Mouse (Mus musculus) spleen, postnatal 36 days (tissue): ENCODE measurements around the gene Kcnq2.

Source experiments
- DNase-seq, 2 experiments: peaks; one replicate each; pipeline ENCODE4 v3.0.0; 2022; ENCODE audit warnings: low spot score in 2 of 2, mixed read lengths in 1 of 2

The Kcnq2 gene

DNA sequence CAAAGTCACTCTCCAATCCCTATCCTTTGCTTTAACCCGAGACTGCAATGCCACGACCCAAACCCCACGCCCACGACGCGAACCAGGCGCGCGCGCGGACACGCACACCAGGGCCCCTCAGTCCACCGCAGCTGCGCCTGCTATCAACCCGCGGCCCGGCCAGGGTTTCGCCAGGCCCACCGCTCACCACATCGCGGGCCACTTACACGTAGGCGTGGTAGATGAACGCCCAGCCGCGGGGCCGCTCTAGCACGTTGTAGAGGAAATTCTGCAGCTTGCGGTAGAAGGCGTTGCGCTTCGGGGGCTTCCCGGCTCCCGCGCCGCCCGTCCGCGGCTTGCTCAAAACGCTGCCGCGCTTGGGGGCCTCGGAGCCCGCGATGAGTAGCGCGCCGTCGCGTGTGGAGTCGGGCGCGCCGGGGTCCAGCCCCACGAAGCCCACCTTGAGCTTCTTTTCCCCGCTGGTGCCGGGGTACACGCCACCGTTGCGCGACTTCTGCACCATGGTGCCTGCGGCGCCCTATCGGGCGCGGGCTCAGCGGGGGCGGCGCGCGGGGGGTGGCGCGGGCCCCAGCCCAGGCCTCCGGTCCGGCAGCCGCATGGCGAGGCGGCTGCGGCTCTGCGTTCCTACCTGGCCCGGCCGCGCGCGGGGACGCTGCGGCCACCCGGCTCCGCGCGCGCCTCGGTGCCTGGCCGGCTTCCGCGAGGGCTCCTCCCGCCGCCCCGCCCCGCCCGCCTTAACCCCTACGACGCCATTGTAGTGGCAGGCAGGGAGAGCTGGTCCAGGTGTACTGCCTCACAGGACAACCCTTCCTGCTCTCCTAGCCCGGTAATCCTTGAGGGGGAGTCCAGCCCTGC, at the start of gene Kcnq2:
Kcnq2 (minus strand) TSS at position 710 of the 855 bp plus-strand sequence.
- DNase-seq: no peak

DNA sequence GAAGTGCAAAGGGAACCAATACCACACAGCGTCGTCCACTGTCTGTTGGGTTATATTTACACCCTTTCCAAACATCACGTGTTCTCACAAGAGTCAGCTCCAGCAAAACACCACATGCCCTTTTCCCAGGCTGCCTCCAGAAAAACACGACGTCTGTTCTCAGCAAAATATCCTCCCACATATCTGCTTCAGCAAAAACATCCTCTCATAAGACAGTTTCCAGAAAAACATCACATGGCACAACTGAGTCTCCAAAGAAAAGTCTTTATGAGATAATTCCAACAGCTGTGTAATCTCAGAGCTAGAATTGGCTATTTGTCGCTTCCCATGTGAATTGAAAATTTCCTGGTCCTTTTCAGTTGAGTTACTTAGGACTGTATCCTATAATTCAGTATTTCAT, 45.8 kb upstream of the Kcnq2 start:
- DNase-seq: no peak

DNA sequence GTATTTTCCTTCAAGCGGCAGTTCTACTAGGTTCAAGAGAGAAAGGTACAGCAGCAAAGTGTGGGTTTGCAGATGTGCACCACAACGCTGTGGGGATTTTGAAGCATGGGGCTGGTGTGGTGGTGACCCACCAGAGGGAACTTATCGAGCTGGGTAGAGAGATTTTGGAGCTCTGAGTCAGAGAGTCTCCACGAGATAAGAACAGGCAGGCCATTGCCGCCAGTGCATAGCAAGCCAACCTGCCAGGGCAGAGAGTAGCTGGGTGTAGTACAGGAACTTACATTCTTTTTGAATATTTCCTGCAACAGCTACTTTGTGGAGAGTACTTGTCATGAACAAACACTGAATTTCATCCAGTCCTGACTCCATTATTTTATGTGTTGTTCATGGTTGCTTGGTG, 43.4 kb upstream of the Kcnq2 start:
- no peak for DNase-seq

DNA sequence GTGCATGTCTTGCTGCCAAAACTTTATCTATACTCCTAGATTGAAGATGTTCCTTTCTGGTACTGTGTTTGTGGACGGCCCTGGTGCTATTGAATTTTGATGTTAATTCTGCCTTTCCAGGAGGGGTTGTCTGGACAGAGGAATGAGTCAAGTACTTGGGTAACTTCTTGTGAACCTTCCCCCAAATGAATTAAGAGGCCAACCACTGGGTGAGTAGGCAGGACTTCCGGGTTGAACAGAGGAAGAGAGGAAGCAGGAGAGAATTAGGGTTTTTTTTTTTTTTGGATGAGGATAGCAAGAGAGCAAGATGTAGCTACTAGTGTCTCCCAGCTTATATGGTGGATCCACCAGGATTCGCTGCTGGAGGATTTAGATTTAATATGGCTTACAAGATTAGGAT, 42.9 kb upstream of the Kcnq2 start:
- DNase-seq: no peak

DNA sequence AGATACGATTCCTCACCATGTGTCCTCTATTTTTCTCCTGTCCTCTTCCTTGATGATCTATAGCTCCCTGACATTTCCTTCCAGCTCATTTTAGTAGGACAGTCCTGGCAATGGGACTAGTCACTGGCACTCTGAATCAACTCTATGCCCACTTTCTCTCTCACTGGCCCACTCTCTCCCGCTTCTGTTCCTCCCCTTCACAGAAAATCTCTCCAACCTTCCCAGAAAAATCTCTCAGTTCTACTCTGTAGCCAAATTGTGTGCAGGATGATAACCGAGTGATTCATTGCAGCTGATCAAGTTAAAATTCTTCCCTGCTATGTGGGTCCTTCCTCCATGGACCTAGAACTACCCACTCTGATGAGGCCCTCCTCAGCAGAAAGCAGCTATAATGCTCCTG, 39.5 kb upstream of the Kcnq2 start:
- no peak for DNase-seq

DNA sequence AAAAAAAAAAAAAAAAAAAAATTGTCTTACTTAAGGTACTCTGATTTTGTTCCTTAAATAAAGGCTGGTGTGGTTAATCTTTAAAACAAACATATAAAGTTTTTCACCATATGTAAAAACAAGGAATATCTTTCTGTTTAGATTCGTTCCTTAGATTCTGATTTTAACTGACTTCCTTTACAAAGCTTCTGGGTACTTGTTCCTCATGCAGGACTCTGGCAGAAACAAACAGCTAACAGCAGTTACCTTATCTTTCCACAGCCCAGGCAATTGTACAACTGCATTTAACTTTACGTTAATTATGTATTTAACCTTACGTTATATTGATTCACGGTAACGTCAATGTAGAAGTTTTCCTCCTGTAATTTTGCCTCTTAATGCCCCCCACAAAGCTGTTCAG, 31.4 kb upstream of the Kcnq2 start:
- no peak for DNase-seq

DNA sequence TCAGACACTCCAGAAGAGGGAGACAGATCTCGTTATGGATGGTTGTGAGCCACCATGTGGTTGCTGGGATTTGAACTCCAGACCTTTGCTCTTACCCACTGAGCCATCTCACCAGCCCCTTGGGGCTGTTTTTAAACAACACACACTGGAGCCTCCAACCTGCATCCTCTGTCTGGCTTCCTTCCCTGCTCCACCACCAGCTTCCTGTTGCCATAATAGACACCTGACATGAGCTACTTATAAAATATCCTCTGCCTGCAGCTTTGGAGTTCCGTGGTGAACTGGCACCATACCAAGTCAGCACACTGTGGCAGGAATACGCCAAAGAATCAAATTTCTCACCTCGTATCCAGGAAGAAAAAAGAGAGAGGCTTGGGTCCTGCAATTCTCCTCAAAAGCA, 25.7 kb upstream of the Kcnq2 start:
- no peak for DNase-seq

DNA sequence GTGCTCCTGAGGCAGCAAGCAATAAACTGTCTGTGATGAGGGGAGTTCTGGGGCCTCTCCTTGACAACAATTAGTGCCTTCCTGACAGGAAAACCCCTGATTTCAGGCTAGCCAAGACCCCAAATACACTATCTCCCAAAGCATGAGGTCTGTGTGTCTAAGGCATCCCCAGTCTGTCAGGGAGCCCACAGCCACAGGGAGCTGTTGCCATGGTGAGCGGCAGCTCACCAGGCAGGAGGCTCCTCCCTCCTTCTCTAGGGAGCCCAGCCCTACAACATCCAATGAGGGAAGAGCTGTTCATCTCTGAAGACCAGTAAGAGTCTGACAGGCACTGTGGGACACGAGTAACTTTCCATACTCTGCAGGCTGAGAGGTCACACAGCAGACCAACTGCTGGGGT, 24.7 kb upstream of the Kcnq2 start:
- no peak for DNase-seq

DNA sequence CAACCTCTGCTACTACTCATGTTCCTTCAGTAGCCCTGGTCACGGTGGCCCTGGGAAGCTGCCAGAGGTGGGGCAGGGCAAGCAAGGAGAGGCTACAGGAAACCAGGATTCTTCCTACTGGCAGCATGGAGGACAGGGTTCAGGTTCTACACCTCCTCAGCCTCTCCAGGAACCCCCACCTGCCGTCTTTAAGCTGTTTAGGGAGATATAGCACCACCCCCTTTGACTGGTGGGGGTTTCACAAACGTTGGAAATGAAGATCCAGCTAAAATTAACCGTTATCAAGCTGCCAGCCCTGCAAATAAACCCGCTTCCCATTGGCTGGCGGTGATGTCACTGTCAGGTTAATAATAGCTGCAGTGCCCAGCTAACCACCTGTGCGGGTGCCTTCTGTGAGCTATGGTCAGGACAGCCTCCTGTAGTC, 24.0 kb upstream of the Kcnq2 start:
- DNase-seq: no peak

DNA sequence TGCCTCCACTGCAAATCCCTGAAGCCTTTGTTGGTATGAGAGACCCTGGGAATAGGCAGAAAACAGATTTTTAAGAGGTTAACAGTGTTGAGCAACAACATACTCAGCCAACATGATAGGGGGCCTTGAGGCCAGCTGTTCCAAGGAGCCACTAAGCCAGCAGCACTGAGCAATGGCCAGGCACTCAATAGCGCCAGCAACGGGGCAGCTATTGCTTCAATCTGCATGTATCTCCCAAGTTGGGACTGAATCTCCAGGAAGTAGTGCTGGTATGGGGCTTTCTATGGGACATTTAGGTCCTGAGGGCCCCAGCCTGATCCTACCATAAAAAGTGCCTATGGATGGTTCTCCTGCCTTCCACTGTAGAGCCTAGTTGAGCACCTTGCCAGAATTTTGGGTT, 23.4 kb upstream of the Kcnq2 start:
- DNase-seq: no peak

DNA sequence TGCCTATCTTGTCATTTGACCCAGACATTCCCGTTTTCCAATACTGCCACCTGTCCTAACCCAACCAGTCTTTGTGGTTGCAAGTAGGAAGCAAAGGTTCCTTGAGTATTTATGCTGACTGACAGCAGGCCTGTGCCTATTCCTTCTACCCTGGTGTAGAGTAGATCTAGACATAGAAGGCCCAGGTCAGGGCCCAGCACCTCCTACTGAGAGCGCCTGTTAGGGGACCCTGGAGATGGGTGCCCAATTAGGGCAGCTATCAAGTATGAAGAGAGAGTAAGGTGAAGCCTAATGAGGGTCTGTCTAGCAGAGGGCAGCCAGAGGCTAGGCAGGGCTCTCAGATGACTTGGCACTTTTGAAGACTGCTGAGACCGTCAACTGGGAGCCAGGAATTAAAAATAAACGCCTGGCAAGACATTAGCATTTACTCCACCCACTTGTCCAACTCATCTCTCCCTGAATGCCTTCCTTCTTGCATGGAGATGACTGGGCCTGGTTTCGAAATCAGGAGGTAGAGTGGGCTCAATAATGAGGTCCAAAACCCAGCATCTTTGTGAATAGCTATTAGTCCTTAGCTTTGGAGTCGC, 22.7 kb upstream of the Kcnq2 start:
- no peak for DNase-seq

DNA sequence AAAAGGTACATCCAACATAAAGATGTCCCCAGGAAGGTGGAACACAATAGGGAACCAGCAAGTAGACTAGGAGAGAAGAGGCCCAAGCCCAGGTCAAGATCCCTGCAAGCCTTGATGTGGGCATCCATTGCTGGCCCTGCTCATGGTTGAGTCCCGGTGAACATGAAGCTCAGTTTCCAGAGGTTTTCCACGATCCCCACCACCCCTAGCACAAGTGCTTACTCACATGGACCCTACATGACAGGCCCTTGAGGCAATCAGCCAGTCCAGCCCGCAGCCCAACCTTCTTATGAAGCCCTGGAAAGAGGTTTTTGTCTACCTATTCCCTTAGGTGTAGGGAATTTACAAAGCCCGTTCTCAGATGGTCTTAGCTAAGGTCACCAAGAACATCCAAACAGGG, 22.1 kb upstream of the Kcnq2 start:
- no peak for DNase-seq

DNA sequence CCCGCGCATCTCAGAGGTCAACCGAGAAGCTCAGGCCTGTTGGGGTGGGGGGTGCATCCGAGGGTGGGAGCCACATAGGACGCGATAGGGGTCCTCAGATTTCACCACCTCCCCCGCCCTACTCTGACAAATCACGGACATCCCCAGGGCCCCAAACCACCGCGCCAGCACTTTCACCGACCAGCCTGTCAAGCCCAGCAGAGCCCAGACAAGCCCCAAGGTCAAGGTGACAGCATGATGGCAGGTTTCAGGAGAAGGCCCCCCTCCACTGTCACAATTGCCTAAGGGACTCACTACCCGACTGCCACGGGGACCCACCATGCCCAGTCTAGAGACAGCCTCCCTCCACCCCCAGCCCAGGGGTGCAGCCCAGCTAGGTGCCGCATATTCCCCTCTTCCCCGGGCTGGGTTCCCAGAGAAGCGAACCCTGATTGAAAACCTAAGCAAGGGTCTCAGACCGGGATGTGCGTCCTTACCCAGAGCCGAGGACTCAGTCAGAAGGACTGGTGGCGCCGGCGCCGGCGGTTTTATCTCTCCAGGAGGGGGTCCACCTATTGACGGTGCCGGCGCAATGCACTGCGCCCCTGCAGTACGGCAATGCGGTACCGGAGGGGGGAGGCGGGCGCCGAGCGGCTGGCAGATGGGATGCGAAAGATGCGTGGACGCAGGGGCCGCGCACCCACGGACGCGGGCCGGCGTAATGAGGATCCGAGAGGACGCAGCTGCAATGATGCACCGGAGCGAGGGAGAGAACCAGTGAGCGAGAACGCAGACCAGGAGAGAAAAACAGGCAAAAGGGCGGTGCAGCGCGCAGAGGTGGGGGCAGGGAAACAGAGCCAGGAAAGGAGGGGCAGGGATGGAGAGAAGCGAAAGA, 21.4 kb upstream of the Kcnq2 start, which contains the start of gene Eef1a2:
Eef1a2 (minus strand) TSS at position 767 of the 874 bp plus-strand sequence.
- no peak for DNase-seq

DNA sequence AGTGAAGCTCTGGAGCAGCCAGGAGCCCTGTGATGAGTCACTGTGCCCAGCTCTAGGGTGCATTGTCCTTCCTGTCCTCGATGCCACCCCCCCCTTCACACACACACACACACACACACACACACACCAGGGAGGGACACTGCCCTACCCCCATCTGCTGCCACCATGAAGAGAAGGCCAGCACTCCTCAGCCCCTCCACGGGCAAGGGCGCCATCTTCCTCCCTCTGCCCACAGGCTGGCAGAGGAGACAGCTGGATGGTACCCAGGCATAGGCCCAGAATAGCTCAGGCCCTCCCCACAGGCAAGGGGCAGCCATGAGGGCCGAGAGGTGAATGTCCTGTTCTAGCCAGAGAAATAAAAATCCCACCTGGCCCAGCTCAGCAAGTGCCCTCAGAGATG, 20.7 kb upstream of the Kcnq2 start:
- DNase-seq: no peak

DNA sequence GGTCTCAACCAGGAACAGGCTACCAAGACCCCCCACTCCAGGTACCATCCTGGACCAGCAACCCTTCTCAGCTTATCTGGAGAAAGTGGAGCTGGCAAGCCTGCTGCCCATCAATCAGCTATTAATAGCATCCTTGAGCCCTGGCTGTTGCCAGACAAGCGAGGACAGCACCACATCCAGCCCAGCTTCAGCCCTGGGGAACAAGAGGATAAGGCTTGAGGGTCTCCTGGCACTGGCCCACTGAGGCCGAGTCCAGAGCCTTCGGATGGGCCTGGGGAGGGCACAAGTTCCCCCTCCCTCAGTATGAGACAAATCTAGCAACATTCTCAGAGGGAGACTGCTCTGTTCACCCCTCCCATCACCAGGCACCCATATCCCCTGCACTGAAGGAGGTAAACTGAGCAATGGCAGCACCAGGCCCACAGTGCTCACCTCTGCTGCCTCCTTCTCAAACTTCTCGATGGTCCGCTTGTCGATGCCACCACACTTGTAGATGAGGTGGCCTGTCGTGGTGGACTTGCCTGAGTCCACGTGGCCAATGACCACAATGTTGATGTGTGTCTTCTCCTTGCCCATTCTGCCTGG, 19.8 kb upstream of the Kcnq2 start:
- DNase-seq: no peak

DNA sequence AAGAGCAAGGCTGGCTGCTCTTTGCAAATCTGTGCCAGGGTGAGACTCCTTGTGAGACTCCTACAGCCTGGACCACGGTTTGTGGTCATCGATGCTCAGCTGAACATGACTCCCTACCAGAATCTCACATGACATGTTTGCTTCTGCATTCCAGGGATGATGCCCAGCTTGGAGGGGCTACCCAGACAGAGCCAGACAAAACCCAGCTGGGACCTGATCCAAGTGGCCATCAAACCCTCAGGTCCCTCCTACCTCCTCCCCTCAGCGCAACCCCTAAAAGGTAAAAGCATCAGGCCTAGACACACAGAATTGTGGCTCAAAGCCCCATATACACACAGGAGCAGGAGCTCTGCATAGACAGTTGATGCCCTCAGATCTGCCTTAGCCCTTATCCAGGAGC, 19.3 kb upstream of the Kcnq2 start:
- no peak for DNase-seq

DNA sequence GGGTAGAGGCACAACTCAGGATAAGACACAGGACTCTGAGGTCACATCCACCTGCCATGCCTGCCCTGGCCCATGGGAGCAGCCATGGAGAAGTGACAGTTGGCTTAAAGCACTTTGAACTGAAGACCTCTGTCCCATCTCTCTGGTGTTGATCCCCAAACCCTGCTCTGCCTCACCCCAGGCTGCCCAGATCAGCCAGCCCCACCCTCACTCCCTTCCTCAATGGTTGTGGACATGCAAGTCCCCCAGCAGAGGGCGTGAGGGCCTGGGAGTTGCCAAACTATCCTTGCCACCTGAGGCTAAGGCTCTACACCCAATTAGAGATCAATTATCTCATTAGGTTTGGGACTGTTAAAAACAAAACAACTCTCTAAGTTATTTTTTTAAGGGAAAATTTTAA, 18.7 kb upstream of the Kcnq2 start:
- DNase-seq: no peak

DNA sequence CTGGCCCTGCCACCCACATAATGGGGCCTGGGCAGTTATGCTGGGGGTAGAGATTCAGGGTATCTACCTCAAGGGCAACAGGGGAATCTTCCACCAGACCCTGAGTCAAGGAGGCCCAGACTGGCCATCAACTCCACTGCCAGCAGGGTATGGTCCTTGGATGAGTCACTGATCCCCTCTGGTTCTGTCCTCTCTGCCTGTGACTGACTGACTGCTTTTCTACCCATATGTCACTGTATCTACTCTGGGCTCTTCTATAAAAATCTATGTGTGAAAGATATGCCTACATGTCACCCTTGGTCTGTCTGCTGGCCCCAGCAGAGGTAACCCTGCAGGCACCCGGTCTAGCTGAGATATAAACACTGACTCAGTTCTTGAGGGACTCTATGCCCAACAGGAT, 18.0 kb upstream of the Kcnq2 start:
- no peak for DNase-seq

DNA sequence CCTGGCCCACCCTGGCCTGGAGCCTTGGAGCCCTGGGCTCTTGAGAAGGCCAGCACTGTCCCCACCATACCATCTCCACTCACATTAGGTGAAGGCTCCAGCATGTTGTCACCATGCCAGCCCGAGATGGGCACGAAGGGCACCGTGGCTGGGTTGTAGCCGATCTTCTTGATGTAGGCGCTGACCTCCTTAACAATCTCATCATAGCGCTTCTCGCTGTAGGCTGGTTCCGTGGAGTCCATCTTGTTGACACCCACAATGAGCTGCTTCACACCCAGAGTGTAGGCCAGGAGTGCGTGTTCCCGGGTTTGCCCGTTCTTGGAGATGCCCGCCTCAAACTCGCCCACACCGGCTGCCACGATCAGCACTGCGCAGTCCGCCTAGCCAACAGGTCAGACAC, 17.6 kb upstream of the Kcnq2 start:
- no peak for DNase-seq

DNA sequence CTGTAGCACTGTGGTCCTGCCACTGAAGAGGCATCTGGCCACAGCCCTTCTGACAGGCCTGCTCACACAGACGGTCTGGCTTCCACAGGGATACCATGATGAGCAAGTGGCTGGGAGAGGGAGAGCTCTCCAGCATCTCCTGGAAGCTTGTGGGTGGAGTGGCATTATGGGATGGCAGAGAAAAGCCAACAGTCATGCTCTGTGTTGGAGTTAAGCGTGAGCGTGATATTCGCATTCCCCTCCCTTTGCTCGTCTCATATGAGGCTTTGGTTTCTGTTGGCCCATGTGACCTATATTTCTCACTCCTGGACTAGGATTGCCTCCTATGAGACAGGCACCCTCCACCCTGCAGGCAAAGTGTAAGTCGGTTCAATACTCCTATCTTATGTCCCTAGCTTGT, 15.2 kb upstream of the Kcnq2 start:
- DNase-seq: no peak

DNA sequence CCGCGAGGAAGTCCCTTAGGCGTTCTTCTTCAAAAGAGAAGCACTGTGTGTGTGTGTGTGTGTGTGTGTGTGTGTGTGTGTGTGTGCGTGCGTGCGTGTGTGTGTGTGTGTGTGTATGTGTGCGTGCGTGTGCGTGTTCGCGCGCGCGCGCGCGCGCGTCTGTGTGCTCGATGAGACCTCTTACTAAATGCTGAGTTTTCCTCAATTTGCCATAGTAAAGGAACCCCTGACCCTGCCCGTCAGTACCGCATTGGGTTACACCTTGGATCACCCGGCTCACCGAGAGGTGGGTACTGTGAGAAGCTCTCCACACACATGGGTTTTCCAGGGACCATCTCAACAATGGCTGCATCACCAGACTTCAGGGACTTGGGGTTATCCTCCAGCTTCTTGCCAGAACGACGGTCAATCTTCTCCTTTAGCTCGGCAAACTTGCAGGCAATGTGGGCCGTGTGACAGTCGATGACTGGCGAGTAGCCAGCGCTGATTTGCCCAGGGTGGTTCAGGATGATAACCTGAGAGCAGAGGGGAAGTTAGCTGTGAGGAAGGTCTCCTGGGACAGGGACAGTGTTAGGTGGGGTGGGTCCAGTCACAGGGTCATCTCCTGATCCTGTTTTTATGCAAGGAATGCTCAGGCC, 13.3 kb upstream of the Kcnq2 start:
- DNase-seq: no peak
